Mouse (Mus musculus): ENCODE results near the gene Dgka. TPM values are rescaled to one million over a fixed set of nuclear protein-coding genes. Genes with fewer than 3 reads are reported as not detected.

Gene Dgka
- polyA plus RNA-seq, 1 experiment from 2014 or later, result 3.7 TPM

- H3K4me1 ChIP-seq, result peaks cover 47% of the 10 kb centered on the region
- DNase-seq (ENCODE audit: low spot score), result peak; percentile 78
Observed at GRCm38 (mm10) chr10:128747646-128748251, 3.1 kb upstream of the Dgka start, which contains the start of gene Pym1. Gene Pym1 (plus strand): TSS chr10:128747889.

GRCm38 (mm10) chr10:128746972-128747645, 2.5 kb upstream of the Dgka start:
- Histone ChIP-seq H3K9me3 (replicated peaks) (no peaks in the 10 kb centered on the region), H3K27ac (replicated peaks) (peak overlapping the region; percentile 97), H3K36me3 (peaks cover 3% of the 10 kb centered on the region), H3K4me3 (peak overlapping the region; percentile 85), H3K4me1 (peaks cover 50% of the 10 kb centered on the region), H3K27me3 (ENCODE audit: low read depth, poor library complexity, severe bottlenecking) (peaks cover 46% of the 10 kb centered on the region)
- WGBS, result 38% methylated on average over 9 of the region's 9 CpGs
- no peak for DNase-seq (ENCODE audit: low spot score)

More at GRCm38 (mm10) chr10:128747646-128748251, 3.1 kb upstream of the Dgka start, which contains the start of gene Pym1:
- no peaks in the 10 kb centered on the region for H3K9me3 ChIP-seq (replicated peaks)
- WGBS, result under 1% methylated on average over 36 of the region's 36 CpGs
- H3K27ac ChIP-seq (replicated peaks), result peak within 1 kb of the TSS; percentile 97
- peak within 1 kb of the TSS; percentile 85 for H3K4me3 ChIP-seq
- peaks cover 40% of the 10 kb centered on the region for H3K27me3 ChIP-seq (ENCODE audit: low read depth, poor library complexity, severe bottlenecking)
- H3K36me3 ChIP-seq, result peaks cover 10% of the 10 kb centered on the region

- peaks cover 57% of the 10 kb centered on the region for H3K27me3 ChIP-seq (ENCODE audit: low read depth, poor library complexity, severe bottlenecking)
- no peak for DNase-seq (ENCODE audit: low spot score)
- no peak overlapping the region for H3K27ac ChIP-seq (replicated peaks)
- peaks cover 50% of the 10 kb centered on the region for H3K4me1 ChIP-seq
- H3K9me3 ChIP-seq (replicated peaks), result no peaks in the 10 kb centered on the region
- H3K4me3 ChIP-seq, result no peak overlapping the region
- WGBS, result 92% methylated on average over 10 of the region's 10 CpGs
- no peaks in the 10 kb centered on the region for H3K36me3 ChIP-seq
Observed at GRCm38 (mm10) chr10:128745946-128746613, 1.4 kb upstream of the Dgka start.

- Histone ChIP-seq H3K27me3 (ENCODE audit: low read depth, poor library complexity, severe bottlenecking) (peaks cover 57% of the 10 kb centered on the region), H3K27ac (replicated peaks) (peak overlapping the region; percentile 75), H3K9me3 (replicated peaks) (no peaks in the 10 kb centered on the region), H3K4me1 (peaks cover 37% of the 10 kb centered on the region), H3K36me3 (no peaks in the 10 kb centered on the region), H3K4me3 (peak overlapping the region; percentile 72)
- WGBS, result 13% methylated on average over 8 of the region's 8 CpGs
- DNase-seq (ENCODE audit: low spot score), result no peak
Observed at GRCm38 (mm10) chr10:128744211-128744610, 444 bp downstream of the Dgka start.

GRCm38 (mm10) chr10:128743791-128744191, 864 bp downstream of the Dgka start:
- peak overlapping the region; percentile 75 for H3K27ac ChIP-seq (replicated peaks)
- H3K9me3 ChIP-seq (replicated peaks), result no peaks in the 10 kb centered on the region
- WGBS, result under 1% methylated on average over 36 of the region's 37 CpGs
- no peaks in the 10 kb centered on the region for H3K36me3 ChIP-seq
- peak overlapping the region; percentile 72 for H3K4me3 ChIP-seq
- H3K4me1 ChIP-seq, result peaks cover 34% of the 10 kb centered on the region
- peak; percentile 71 for DNase-seq (ENCODE audit: low spot score)
- H3K27me3 ChIP-seq (ENCODE audit: low read depth, poor library complexity, severe bottlenecking), result peaks cover 57% of the 10 kb centered on the region

- DNase-seq (ENCODE audit: low spot score), result no peak
Observed at GRCm38 (mm10) chr10:128743235-128743634, 1.4 kb downstream of the Dgka start.

GRCm38 (mm10) chr10:128742616-128743015, 2.0 kb downstream of the Dgka start:
- Histone ChIP-seq H3K9me3 (replicated peaks) (no peaks in the 10 kb centered on the region), H3K36me3 (no peaks in the 10 kb centered on the region), H3K27ac (replicated peaks) (no peak overlapping the region), H3K4me1 (peaks cover 33% of the 10 kb centered on the region), H3K27me3 (ENCODE audit: low read depth, poor library complexity, severe bottlenecking) (peaks cover 57% of the 10 kb centered on the region), H3K4me3 (no peak overlapping the region)
- no peak for DNase-seq (ENCODE audit: low spot score)
- 43% methylated on average over 4 of the region's 4 CpGs for WGBS

More at GRCm38 (mm10) chr10:128743235-128743634, 1.4 kb downstream of the Dgka start:
- WGBS, result 10% methylated on average over 7 of the region's 7 CpGs
- H3K27ac ChIP-seq (replicated peaks), result no peak overlapping the region
- peaks cover 57% of the 10 kb centered on the region for H3K27me3 ChIP-seq (ENCODE audit: low read depth, poor library complexity, severe bottlenecking)
- peak overlapping the region; percentile 72 for H3K4me3 ChIP-seq
- H3K4me1 ChIP-seq, result peaks cover 34% of the 10 kb centered on the region
- no peaks in the 10 kb centered on the region for H3K9me3 ChIP-seq (replicated peaks)
- no peaks in the 10 kb centered on the region for H3K36me3 ChIP-seq

- no peaks in the 10 kb centered on the region for H3K9me3 ChIP-seq (replicated peaks)
- WGBS, result 74% methylated on average over 2 of the region's 2 CpGs
- no peak overlapping the region for H3K27ac ChIP-seq (replicated peaks)
- H3K36me3 ChIP-seq, result no peaks in the 10 kb centered on the region
- H3K27me3 ChIP-seq (ENCODE audit: low read depth, poor library complexity, severe bottlenecking), result peaks cover 43% of the 10 kb centered on the region
- H3K4me3 ChIP-seq, result no peak overlapping the region
- peaks cover 35% of the 10 kb centered on the region for H3K4me1 ChIP-seq
- DNase-seq (ENCODE audit: low spot score), result no peak
Observed at GRCm38 (mm10) chr10:128740296-128740695, 4.4 kb downstream of the Dgka start.

GRCm38 (mm10) chr10:128737435-128737834, 7.2 kb downstream of the Dgka start:
- Histone ChIP-seq H3K4me1 (peaks cover 10% of the 10 kb centered on the region), H3K9me3 (replicated peaks) (no peaks in the 10 kb centered on the region), H3K36me3 (no peaks in the 10 kb centered on the region), H3K27ac (replicated peaks) (peak overlapping the region; percentile 38; the same call in 1 of the 2 replicates), H3K27me3 (ENCODE audit: low read depth, poor library complexity, severe bottlenecking) (peaks cover 14% of the 10 kb centered on the region), H3K4me3 (peak overlapping the region; percentile 45)
- DNase-seq (ENCODE audit: low spot score), result peak; percentile 20
- WGBS, result 4% methylated on average over 15 of the region's 15 CpGs

GRCm38 (mm10) chr10:128731992-128732391, 12.7 kb downstream of the Dgka start:
- no peak overlapping the region for H3K4me3 ChIP-seq
- peaks cover 5% of the 10 kb centered on the region for H3K4me1 ChIP-seq
- H3K27ac ChIP-seq (replicated peaks), result no peak overlapping the region
- H3K9me3 ChIP-seq (replicated peaks), result no peaks in the 10 kb centered on the region
- no peaks in the 10 kb centered on the region for H3K27me3 ChIP-seq (ENCODE audit: low read depth, poor library complexity, severe bottlenecking)
- H3K36me3 ChIP-seq, result no peaks in the 10 kb centered on the region
- no peak for DNase-seq (ENCODE audit: low spot score)

- Histone ChIP-seq H3K9me3 (replicated peaks) (no peaks in the 10 kb centered on the region), H3K27ac (replicated peaks) (no peak overlapping the region), H3K4me1 (peaks cover 4% of the 10 kb centered on the region), H3K36me3 (no peaks in the 10 kb centered on the region), H3K27me3 (ENCODE audit: low read depth, poor library complexity, severe bottlenecking) (no peaks in the 10 kb centered on the region), H3K4me3 (peak overlapping the region; percentile 27; the same call in 1 of the 2 replicates)
- 18% methylated on average over 10 of the region's 10 CpGs for WGBS
- peak; percentile 67 for DNase-seq (ENCODE audit: low spot score)
Observed at GRCm38 (mm10) chr10:128731002-128731433, 13.6 kb downstream of the Dgka start.

GRCm38 (mm10) chr10:128728059-128728458, 16.6 kb downstream of the Dgka start:
- Histone ChIP-seq H3K36me3 (no peaks in the 10 kb centered on the region), H3K27me3 (ENCODE audit: low read depth, poor library complexity, severe bottlenecking) (no peaks in the 10 kb centered on the region), H3K4me1 (peaks cover 4% of the 10 kb centered on the region), H3K4me3 (no peak overlapping the region), H3K27ac (replicated peaks) (no peak overlapping the region), H3K9me3 (replicated peaks) (no peaks in the 10 kb centered on the region)
- 86% methylated on average over 5 of the region's 5 CpGs for WGBS
- DNase-seq (ENCODE audit: low spot score), result no peak
